Mouse (Mus musculus): ENCODE data around the gene Olfr832. TPM values are rescaled to one million over a fixed set of nuclear protein-coding genes. Genes with fewer than 3 reads are reported as not detected.
"Not testable (repeated sequence)": the region's sequence is repeated elsewhere in the genome, so short reads cannot be mapped to it uniquely, and the experiment has no call there.

Gene Olfr832
- not detected for polyA plus RNA-seq (2012; fragmentation: generic; extraction: Trizol)
- long read RNA-seq, experiment 1 = 0 reads
- long read RNA-seq, experiment 2 = 0 reads

DNA sequence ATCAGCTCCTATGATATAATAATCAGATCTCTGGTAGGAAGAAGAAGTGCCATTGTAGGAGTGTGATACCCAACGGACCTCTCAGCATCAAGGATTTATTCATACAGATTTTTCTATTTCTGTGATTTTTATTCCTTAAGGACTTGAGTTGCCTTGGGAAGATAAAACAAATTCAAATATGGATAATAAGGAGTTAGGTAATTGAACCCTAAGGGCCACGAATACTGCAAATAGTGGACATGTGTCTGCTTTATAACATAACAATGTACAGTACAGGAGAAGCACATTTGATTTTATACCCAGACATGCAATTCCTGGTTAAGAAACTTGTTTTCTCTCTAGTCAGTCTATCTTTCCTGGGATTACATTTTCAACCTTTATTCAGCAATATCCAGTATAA is at the start of gene Olfr832:
TSS of gene Olfr832 (plus strand) at position 301 of the 400 bp plus-strand sequence.
- not testable (repeated sequence) for H3K4me3 ChIP-seq (ENCODE audit: insufficient read depth, poor library complexity, severe bottlenecking); H3K27me3 ChIP-seq (ENCODE audit: control insufficient read depth, insufficient read depth, insufficient read length); H3K79me2 ChIP-seq (ENCODE audit: control insufficient read depth, insufficient read depth); H3K79me3 ChIP-seq (ENCODE audit: low read depth); H3ac ChIP-seq (ENCODE audit: control insufficient read depth, insufficient read length, low read depth); H3K36me3 ChIP-seq (ENCODE audit: control insufficient read depth, insufficient read depth)

DNA sequence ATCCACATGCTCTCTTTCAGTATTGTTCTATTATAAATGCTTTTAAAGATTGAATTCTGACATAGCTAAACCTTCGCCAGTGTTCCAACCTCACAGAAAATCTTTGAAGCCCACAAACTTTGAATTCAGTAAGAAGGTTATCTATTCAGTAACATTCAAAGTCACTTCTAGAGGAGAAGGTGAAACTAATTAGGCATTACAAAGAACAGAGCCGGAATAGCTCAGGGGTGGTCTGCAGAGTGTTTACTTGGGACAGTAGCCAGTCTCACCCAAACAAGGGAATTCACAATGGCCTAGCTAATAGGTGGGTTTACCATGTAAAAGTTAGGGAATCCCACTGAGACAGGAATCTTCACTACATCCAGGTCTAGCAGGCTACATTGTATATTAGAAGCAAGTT is 29.2 kb upstream of the Olfr832 start:
- not testable (repeated sequence) for H3K79me3 ChIP-seq (ENCODE audit: low read depth)

DNA sequence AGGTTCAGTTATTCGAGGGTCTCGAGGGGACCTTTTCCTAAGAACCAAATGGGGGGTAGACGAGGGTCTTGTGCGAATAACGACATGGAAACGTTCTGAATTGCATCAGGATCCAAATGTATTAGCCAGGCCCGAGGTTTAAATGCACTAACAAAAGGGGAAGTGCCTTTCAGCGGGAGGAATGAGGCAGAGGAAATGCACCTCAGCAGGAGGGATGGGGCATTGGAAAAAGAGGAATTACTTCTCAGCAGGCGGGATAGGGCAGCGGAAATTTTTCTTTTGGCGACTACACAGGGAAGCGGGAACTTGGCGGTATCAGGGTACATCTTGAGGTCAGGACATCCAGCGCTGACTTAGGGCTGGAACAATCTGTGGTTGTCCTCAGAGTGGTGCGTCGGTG is 9.0 kb upstream of the Olfr832 start:
- not testable (repeated sequence) for H3K36me3 ChIP-seq (ENCODE audit: control insufficient read depth, insufficient read depth); H3K79me3 ChIP-seq (ENCODE audit: low read depth); H3K27me3 ChIP-seq (ENCODE audit: control insufficient read depth, insufficient read depth, insufficient read length); H3ac ChIP-seq (ENCODE audit: control insufficient read depth, insufficient read length, low read depth); H3K4me3 ChIP-seq (ENCODE audit: insufficient read depth, poor library complexity, severe bottlenecking); H3K79me2 ChIP-seq (ENCODE audit: control insufficient read depth, insufficient read depth)

More for the DNA sequence above, 29.2 kb upstream of the Olfr832 start:
- H3ac ChIP-seq (ENCODE audit: control insufficient read depth, insufficient read length, low read depth); H3K79me2 ChIP-seq (ENCODE audit: control insufficient read depth, insufficient read depth); H3K36me3 ChIP-seq (ENCODE audit: control insufficient read depth, insufficient read depth); H3K27me3 ChIP-seq (ENCODE audit: control insufficient read depth, insufficient read depth, insufficient read length); H3K4me3 ChIP-seq (ENCODE audit: insufficient read depth, poor library complexity, severe bottlenecking): not testable (repeated sequence)

DNA sequence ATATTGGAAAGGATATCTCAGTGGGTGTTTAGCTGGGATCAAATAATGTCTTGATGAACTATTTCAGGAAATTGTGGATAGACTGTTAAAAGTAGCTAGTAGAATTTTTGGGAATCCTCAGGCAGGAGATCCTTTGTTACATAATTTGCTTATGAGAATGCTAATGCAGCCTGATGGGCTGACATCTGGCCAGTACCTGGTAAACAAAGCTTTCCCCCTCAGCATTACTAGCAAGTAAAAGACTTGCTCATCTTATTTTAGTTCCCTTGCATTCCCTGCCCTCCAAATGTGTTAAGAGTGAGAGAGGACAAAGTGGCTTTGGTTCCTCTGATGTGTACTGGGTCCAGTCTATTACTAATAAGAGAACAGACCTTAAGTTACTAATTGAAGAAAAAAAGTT is 25.1 kb downstream of the Olfr832 start:
- no peak overlapping the region for H3ac ChIP-seq (ENCODE audit: control insufficient read depth, insufficient read length, low read depth)
- H3K27me3 ChIP-seq (ENCODE audit: control insufficient read depth, insufficient read depth, insufficient read length) = no peaks in the 10 kb centered on the region
- no peaks in the 10 kb centered on the region for H3K79me3 ChIP-seq (ENCODE audit: low read depth)
- H3K4me3 ChIP-seq (ENCODE audit: insufficient read depth, poor library complexity, severe bottlenecking) = no peak overlapping the region
- no peaks in the 10 kb centered on the region for H3K79me2 ChIP-seq (ENCODE audit: control insufficient read depth, insufficient read depth)
- no peaks in the 10 kb centered on the region for H3K36me3 ChIP-seq (ENCODE audit: control insufficient read depth, insufficient read depth)
- TF ChIP-seq CTCF (IDR thresholded peaks at IDR 0.05; ENCODE audit: control insufficient read depth, insufficient read depth, insufficient read length) (no peak), FOSL1 (IDR thresholded peaks at IDR 0.05; ENCODE audit: insufficient read depth, low read length, poor library complexity, severe bottlenecking) (no peak), USF1 (IDR thresholded peaks at IDR 0.05; ENCODE audit: low read depth) (no peak), MAX (IDR thresholded peaks at IDR 0.05) (no peak), MYOD1 (IDR thresholded peaks at IDR 0.05; ENCODE audit: control insufficient read depth, insufficient read length, low read depth) (no peak), CEBPB (IDR thresholded peaks at IDR 0.05; ENCODE audit: low read depth) (no peak), MYOG (IDR thresholded peaks at IDR 0.05; ENCODE audit: control insufficient read depth, extremely low read depth, insufficient read length) (no peak)

DNA sequence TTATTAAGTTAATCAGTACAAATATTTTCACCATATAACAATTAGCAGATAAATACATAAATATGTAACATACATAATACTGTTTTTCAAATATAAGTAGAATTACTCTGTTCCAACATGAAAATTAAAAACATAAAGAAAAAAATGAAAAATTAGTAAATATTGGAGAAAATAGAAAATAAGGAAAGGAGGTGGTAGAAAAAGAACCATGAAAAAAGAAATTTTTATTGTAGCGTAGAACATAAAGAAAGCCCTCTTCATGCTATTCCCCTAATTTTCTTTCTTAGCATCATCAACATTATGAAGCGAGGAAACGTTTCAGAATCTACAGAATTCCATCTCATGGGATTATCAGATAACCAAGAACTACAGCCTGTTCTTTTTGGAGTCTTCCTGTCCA is 50.8 kb downstream of the Olfr832 start, which contains the start of gene Olfr834:
TSS of gene Olfr834 (plus strand) at position 301 of the 400 bp plus-strand sequence.
- Histone ChIP-seq H3ac (ENCODE audit: control insufficient read depth, insufficient read length, low read depth) (no peak within 1 kb of the TSS), H3K79me3 (ENCODE audit: low read depth) (no peaks in the 10 kb centered on the region), H3K79me2 (ENCODE audit: control insufficient read depth, insufficient read depth) (no peaks in the 10 kb centered on the region), H3K36me3 (ENCODE audit: control insufficient read depth, insufficient read depth) (no peaks in the 10 kb centered on the region), H3K27me3 (ENCODE audit: control insufficient read depth, insufficient read depth, insufficient read length) (no peaks in the 10 kb centered on the region), H3K4me3 (ENCODE audit: insufficient read depth, poor library complexity, severe bottlenecking) (no peak within 1 kb of the TSS)
- TF ChIP-seq MYOG (IDR thresholded peaks at IDR 0.05; ENCODE audit: control insufficient read depth, extremely low read depth, insufficient read length) (no peak), CEBPB (IDR thresholded peaks at IDR 0.05; ENCODE audit: low read depth) (no peak), MAX (IDR thresholded peaks at IDR 0.05) (no peak), USF1 (IDR thresholded peaks at IDR 0.05; ENCODE audit: low read depth) (no peak), FOSL1 (IDR thresholded peaks at IDR 0.05; ENCODE audit: insufficient read depth, low read length, poor library complexity, severe bottlenecking) (no peak), CTCF (IDR thresholded peaks at IDR 0.05; ENCODE audit: control insufficient read depth, insufficient read depth, insufficient read length) (no peak), MYOD1 (IDR thresholded peaks at IDR 0.05; ENCODE audit: control insufficient read depth, insufficient read length, low read depth) (no peak)

Other genes with a start within 250 kb of the Olfr832 start
- gene Olfr24, start 173.1 kb upstream of the Olfr832 start, polyA plus RNA-seq (2012; fragmentation: generic; extraction: Trizol) = not detected
- gene Olfr828, start 117.6 kb upstream of the Olfr832 start, polyA plus RNA-seq (2012; fragmentation: generic; extraction: Trizol) = not detected
- not detected for gene Olfr829, start 82.2 kb upstream of the Olfr832 start, polyA plus RNA-seq (2012; fragmentation: generic; extraction: Trizol)
- gene Olfr830, start 62.4 kb upstream of the Olfr832 start, polyA plus RNA-seq (2012; fragmentation: generic; extraction: Trizol) = not detected
- gene Olfr834, start 50.9 kb downstream of the Olfr832 start, polyA plus RNA-seq (2012; fragmentation: generic; extraction: Trizol) = not detected
- gene Olfr835, start 95.6 kb downstream of the Olfr832 start, polyA plus RNA-seq (2012; fragmentation: generic; extraction: Trizol) = not detected
- gene Olfr836, start 183.3 kb downstream of the Olfr832 start, polyA plus RNA-seq (2012; fragmentation: generic; extraction: Trizol) = not detected
- not detected for gene Olfr837, start 199.2 kb downstream of the Olfr832 start, polyA plus RNA-seq (2012; fragmentation: generic; extraction: Trizol)
- under 0.01 TPM for gene Olfr839-ps1, start 240.2 kb downstream of the Olfr832 start, polyA plus RNA-seq (2012; fragmentation: generic; extraction: Trizol)